Mouse (Mus musculus) erythroblast, adult 5-6 weeks (primary cell): ENCODE results near the gene Snta1. TPM values are rescaled to one million over a fixed set of nuclear protein-coding genes. Genes with fewer than 3 reads are reported as not detected.

ENCODE experiments used
- ATAC-seq: replicated peaks from 2 replicates; pipeline ENCODE4 v1.8.0; 2016; ENCODE audit warnings: moderate number of reproducible peaks, mild to moderate bottlenecking, moderate TSS enrichment, inconsistent platforms; ENCODE audit not compliant: poor library complexity, low FRiP score, severe bottlenecking
- total RNA-seq, 2 experiments: library from RNA; stranded (forward) in 1 of 2; stranded (reverse) in 1 of 2; fragments of 150-400 nt in 1 of 2; fragments of 200-764, 138-1000 nt in 1 of 2; gene quantifications; 2 replicates each; pipeline versions ENCODE4 v1.2.3 to v1.2.4; 2015 to 2017; ENCODE audit warnings: low replicate concordance in 2 of 2

The Snta1 gene
- total RNA-seq, 2 experiments from 2014 or later: 0.17 TPM; not detected in 1

DNA sequence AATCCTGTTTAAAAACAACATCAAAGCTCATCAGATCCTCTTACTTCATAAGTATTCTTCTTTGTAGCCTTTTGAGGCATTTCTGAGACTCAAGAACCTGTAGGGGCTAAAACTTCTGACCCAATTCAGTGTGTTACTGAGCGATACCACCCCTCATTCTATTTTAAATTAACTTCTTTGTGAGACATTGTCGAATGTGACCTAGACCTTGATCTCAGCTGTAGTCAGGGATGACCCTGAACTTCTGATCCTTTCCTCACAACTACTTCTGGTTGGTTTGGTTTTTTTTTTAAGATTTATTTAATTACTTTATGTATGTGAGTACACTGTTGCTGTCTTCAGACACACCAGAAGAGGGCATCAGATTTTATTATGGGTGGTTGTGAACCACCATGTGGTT lies 15.6 kb upstream of the Snta1 start:
- ATAC-seq: no peak

DNA sequence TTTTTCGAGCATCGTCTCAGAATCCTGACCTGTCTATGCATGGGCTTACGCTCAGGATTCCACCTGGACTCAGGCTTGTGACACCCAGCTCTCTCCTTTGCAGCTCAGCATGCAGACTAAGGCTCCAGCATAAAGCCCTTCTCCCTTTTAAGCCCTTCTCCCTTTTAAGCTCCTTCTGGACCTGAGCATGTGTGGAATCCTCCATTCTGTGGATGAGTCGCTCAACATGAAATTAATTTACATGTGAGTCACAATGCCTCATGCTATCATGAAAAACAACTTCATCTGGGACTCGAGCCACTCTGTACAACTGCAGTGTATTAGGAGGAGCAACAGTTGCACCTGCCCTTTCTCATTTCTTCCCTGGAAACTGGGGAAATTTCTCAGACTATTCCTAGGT lies 14.3 kb upstream of the Snta1 start:
- ATAC-seq: no peak

DNA sequence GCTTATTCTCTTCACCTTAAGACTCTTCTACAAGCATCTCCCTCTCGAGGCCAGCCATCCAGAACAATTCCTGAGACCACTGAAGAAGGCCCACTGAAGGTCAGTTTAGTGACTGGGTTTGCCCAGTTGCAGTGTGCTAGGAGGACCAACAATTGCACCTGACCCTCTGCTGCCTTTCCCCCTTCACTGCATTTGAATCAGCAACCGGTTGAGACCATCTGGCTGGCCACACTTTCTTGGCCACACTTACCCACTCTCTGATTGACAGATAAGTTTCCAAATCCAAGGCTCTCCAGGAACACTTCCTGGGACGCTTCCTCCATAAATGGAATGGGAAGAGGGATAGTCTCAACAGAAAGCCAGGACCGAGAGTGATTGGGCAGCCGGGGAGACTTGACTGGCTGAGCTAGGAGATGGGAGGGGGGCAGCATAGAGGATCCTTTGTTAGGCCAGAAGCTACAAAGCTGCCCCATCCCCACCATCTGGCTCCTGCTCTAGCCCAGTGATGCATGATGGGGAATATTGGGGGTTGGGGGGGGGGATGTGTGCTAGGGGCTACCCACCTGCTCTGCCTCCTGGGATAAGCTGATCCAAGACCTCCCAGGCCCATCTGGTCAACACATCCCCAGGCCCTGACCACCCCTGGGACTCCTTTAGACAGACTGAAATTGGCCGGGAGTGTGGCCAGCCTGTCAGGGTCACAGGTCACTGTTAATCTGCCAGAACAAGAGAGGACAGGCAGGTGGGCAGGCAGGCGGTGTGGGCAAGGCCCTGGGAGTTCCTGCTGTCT lies 13.2 kb upstream of the Snta1 start:
- ATAC-seq: no peak

DNA sequence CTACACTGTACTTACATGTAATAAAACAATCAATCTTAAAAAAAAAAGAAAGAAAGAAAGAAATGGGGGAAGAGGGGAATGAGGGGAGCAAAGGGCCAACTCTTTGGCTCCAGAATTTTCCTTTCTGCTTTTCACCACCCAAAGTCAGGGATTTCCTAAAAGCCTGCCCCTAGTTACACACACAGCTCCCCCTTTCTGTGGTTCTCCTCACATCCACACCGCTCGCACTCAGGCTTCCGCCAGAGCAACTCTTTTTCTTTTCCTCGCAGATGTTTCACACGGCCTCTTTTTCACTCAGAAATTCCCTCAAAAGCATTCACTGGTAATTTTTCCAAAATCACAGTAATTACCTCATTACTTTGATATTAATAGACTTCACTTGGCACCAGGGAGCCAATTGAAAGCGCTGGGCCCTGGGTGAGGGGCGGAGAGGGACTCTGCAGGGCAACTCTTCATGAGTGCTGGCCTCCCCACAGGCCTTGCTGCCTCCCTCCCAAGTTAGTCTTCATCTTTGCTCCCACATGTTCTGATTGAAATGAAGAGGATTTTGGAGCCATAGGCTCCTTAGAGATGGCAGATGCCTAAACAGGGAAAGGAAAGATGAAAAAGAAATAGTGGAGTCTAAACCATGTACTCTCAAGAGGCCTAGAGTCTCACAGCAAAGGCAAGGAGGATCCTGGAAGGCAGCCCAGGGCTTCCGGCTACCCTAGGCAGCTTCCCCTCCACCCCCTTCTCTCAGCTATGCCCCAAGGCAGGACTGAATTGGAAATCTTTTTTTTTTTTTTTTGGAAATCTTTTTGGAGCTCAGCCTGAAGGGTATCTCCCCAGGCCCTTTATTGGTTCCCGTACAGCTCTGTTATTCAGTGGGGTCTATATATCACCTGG lies 12.0 kb upstream of the Snta1 start:
- no peak for ATAC-seq

DNA sequence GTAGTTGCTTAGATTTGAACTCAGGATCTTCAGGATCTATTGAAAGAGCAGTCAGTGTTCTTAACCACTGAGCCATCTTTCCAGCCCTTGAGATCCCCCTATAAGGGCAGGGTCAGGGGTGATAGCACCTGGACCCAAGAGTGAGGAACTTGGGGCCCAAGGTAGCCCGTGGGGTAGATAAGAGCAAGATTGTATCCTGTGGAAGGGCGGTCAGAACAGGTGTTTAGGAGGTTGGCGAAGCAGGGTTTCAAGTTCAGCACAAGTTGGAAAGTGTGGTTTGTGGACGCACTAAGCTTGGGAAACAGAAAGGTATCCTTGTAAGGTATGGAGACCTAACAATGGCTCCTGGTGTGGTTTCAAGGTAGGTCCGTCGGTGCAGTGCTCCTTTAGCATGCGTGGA lies 10.1 kb upstream of the Snta1 start:
- ATAC-seq: no peak

DNA sequence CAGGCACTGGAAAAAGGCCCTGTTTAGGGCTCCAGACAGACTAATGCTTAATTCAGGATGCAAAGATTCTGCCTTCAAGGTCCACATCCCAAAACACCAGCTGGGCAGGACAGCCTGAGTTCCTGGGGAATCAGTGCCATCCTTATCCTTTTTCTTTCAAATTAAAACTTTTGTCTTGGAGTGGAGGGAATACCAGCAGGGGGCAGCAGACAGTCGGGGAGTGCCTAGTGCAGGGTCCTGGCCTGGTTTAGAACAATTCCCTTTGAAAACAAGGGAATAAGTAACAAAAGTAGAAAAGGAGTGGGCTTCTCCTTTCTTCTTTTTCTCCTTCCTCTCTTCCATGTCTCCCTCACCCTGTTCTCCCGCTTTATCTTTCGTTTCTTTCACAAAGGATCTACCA lies 9.2 kb upstream of the Snta1 start:
- ATAC-seq: peak; percentile 61; the same call in 1 of the 2 replicates

DNA sequence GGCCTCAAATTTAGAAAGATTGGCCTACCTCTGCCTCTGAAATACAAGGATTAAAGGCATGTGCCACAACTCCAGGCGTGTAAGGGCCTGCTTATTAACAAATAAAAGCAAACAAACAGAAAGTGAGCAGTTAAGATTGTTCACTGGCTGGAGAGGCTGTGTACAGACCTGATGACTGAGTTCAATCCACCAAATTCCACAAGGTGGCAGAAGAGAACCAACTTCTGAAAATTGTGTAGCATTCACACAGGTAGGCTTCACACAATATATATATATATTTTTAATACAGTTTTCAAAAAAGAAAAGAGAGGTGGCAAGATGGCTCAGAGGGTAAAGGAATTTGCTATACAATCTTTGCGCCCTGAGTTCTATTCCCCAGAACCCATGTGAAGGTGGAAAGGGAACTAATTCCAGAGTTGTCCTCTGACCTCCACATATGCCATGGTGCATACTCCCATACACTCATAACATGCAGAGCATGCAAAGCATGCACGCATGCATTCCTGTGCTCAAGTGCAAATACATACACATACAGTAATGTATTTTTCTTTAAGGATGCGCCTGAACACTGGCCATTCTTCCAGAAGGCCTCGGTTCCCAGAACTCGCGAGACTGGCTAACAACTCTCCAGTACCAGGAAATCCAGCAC lies 4.2 kb upstream of the Snta1 start:
- no peak for ATAC-seq

DNA sequence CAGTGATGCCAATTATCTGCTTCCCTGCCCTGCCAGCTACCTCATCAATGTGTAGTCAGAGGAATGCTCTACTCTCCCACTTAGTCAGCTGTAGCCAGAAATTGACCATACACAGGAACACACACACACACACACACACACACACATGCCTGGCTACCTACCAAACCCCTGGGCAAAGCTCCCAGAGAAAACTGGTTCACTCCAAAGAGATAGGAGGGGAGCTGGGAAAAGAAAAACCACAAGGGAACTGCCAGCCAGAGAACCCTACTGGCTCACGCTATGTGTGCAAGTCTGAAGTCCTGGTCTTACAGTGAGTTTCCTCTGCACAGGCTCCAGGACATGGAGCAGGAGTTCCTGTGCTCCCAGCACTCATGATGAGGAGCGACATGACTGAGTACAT lies 2.5 kb upstream of the Snta1 start:
- ATAC-seq: no peak

DNA sequence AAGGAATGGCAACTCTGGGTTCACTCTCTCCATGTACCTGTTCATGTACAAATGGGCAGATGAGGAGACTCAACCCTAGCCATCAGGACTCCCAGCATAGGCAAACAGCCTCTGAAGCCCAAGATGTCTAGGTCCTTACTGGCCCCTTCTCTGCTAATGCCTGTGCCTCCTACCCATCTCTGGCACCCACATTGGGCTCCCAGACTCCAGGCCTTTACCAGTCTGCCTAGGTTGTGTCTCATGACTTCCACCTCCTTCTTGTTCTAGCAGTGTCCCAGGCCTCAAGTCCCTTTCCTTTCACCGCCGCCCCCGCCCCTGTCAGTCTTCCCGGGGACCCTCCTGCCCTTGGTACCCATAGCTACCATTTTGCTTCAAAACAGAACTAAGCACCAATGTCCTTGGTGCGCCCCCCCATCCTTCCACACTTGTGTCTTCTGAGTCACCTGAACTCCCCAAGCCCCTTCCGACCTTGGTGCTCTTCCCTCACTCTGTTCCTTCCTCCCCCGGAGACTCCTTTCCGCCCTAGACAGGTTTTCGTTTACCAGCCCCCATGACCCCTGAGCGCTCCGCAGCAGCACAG lies 746 bp downstream of the Snta1 start:
- no peak for ATAC-seq

DNA sequence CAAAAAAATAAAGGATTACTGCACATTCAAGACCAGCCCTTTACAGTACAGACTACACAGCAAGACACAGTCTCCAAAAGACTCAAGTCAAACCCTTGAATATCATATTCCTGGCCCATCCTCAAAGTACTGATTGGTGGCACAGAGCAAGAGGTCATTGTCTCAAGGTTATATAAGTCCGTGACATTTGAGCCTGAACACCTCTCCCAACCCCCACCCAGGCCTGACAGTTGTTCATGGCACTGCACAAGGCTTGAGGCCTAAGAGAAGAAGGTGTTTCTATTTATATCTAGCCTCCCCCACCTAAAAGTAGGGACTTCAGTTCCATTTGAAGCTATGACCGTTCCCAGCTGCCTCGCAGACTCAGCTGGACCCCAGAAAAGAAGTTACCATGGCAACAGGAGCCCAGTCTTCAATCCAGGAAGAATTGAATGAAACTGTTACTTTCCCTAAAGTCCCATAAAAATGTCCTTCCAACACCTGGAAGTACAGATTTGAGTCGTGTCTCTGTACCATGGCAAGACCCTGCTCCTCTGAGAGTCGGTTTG lies 2.4 kb downstream of the Snta1 start:
- no peak for ATAC-seq

DNA sequence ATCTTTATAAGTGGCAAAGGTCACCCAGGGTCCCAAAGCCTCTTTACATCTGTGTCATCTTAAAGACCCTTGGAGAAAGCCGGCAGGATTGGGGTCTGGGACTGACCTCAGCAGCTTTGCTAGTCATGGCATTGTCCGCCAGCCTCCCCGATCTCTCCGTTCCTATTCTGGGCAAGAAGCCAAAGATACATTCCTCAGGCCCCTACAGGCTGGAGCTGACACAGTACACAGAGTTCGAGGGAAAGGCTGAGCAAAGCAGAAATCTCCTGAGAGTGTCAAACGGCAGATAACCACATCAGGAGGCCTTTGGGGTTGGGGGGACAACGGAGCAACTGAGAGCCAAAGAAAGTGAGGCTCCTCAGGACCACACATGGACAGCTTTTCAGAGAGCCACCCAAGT lies 5.1 kb downstream of the Snta1 start:
- ATAC-seq: no peak

DNA sequence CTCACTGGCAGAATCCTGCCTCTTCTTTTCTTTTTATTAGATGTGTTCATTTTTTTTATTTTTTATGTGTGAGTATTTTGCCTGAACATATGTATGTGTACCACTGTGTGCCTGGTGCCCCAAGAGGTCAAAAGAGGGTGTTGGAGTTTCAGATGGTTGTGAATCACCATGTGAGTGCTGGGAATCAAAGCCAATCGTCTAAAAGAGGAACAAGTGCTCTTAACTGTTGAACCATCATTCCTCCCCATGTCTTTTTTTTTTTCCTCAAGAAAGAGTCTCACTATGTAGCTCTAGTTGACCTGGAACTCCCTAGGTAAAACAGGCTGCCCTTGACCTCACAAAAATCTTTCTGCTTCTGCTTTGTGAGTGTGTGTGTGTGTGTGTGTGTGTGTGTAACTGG lies 5.9 kb downstream of the Snta1 start:
- ATAC-seq: no peak

DNA sequence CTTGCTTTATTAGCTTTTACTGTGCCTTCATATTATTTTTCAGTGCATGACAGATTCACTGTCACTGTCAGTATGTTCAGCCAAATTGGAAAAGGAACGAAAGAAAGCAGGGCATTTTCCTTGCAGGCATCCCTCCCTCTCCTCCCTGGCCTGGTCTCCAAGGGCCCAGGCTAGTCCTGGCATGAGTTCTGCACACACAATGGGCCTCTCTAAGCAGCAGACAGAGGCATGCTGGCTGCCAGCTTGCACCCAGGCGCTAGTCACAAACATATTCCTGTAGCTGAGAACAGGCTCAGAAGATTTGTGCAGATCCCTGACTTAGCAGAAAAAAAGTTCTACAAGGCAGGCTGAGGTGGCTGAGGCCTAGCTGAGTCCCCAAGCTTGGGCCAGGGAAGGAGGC lies 8.6 kb downstream of the Snta1 start:
- ATAC-seq: no peak

DNA sequence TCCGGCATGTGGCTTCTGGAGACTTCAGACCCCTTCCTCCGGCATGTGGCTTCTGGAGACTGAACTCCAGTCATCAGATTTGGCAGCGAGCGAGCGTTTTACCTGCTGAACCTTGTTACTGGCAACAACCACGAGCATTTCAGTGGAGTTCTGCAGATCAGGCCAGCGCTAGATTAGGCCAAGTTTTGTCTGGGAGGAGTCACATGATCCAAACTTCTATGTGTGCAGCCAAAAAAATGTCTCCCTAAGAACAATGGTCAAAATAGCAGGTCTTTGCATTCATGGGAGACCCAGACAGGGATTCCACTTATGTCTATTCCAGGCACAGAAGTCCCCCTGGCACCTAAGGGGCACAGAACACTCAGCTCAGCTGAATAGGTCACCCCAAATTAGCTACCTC lies 9.6 kb downstream of the Snta1 start:
- ATAC-seq: no peak

DNA sequence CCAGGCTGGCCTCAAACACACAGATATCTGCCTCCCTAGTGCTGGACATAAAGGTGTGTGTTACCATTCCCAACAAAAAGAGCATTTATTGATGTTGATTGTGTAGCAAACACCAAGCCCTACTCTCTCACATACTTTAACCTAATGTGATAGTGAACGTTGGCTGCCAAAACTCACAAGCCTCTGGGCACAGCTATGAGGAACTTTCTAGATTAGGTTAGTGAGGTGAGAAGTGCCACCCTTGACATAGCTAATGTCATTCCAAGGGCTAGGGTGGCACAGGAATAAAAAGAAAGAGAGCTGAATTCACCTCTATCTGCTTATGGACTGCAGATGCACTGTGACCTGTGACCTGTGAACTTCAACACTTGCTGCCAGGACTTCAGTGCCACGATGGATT lies 11.4 kb downstream of the Snta1 start:
- ATAC-seq: no peak

DNA sequence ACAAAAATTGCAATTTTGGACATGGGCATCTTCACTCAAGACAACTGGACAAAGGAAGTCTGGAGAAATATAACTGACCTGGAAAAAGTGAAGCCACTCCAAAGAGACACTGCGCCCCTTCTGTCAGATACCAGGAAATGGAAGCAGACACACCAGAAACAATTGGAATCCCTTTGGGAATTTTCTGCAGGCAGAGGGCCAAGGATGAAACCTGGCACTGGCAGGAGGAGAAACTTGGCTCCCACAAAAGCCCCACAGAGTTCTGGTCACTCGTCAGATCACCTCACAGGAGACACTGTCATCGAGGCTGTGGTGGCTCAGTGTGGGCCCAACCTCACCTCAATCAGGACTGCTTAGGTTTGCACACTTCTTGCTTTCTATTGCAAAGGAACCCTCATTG lies 13.3 kb downstream of the Snta1 start:
- ATAC-seq: no peak

DNA sequence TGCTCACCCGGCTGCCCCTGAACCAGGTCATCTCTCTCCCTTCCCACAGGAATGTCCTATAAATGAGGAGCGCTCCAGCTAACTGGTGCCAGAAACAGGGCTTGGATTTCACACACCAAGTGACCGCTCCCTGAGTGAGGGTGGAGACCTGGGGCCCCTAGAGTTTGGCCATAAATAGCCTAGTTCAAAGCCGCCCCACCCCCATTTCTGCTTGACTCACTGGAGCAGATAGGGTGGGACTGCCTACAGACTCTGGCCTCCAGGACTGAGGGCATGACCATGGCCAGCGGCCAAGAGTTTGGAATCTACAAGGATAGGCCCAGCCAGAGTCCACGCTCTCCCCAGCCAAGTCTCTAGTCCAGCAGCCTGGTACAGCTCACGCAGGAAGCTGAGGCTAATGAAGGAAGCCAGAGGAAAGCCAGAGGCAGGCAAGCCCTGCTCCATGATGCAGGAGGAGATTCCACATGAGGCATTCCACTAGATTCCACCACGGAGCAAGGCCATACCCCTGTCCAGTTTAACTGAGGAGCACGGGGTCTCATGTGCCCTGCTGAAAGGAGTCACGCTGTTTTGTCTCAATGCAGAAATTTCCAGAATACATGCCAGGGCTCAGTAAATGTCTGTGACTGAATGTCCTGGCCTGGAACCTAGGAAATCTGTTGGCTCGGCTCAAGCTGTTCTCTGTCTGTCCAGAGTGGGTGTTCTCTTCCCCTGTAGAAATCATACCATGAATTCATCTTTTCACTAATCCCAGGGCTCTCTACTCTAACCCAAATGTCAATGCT lies 17.5 kb downstream of the Snta1 start:
- ATAC-seq: 0 out of 2 replicates have a peak, but pooled peaks have one; percentile 39

DNA sequence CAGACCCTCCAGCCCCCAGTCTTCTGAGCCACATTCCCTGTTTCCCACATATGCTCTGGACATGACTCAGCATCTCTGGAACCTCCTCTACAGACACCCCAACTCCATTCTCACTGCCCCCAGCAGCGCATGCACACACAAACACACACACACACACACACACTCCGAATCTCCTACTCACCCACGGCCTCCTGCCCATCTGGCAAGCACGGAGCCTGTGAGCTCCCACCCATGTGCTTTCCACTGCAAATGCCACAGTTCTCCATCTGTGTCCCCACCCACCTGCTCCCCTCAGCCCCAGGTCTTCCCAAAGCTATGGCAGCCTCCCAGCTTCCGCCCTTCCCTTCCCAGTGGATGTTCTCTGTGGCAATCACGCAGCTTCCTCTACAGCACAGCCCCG lies 28.8 kb downstream of the Snta1 start:
- ATAC-seq: no peak
